Mouse (Mus musculus): ENCODE results near the gene Lrp6. TPM values are rescaled to one million over a fixed set of nuclear protein-coding genes. Genes with fewer than 3 reads are reported as not detected.
A peak's percentile ranks its signal among the peaks of the same experiment; 100 is the strongest.

The Lrp6 gene
- polyA plus RNA-seq (2015; fragmentation: Nextera tagmentation; extraction: Ambion mirVana) = 22.5 and 26.6 TPM in 2 replicates

DNA sequence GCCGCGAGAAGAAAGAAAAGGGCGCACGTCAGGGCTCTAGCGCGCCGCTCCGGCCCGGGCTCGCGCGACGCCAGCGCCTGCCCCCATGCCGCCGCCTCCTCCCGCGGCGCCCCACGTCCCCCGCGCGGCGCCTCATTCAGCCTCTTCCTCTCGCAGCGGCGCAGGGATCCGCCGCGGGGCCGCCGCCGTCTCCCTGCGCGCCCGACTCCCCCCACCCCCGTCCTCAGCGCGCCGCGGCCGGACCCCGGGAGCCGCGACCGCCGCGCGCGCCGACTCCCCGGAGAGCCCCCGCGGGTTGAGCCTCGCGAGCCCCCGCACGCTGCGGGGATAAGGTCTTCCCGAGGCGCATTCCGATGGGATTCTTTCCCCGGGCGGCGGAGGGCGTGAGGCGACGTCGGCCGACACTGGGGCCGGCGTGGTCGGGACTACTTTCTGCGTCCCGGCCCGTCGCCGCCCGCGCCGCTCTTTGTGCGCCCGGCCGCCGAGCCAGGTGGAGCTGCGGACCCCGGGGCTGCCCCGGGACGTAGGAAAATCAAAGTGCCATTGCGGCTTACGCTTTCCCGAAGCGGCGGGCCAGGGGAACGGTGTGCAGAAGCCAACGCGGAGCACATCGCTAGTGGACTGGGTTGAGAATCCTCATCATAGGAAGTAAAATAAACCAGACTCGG is at the start of gene Lrp6:
Gene Lrp6, minus strand, starts transcription at position 148 of the 668 bp plus-strand sequence.
- peak; percentile 95 for ATAC-seq
- peaks cover 23% of the 10 kb centered on the region for H3K4me1 ChIP-seq
- peak within 1 kb of the TSS; percentile 88 for H3K4me2 ChIP-seq
- H3K9me3 ChIP-seq (replicated peaks) = no peaks in the 10 kb centered on the region
- WGBS = under 1% methylated on average over 94 of the region's 99 CpGs
- H3K27me3 ChIP-seq = no peaks in the 10 kb centered on the region
- peak within 1 kb of the TSS; percentile 96 for H3K4me3 ChIP-seq
- H3K27ac ChIP-seq = peak within 1 kb of the TSS; percentile 100
- H3K36me3 ChIP-seq (ENCODE audit: poor library complexity, severe bottlenecking) = no peaks in the 10 kb centered on the region
- peak within 1 kb of the TSS; percentile 98 for H3K9ac ChIP-seq

DNA sequence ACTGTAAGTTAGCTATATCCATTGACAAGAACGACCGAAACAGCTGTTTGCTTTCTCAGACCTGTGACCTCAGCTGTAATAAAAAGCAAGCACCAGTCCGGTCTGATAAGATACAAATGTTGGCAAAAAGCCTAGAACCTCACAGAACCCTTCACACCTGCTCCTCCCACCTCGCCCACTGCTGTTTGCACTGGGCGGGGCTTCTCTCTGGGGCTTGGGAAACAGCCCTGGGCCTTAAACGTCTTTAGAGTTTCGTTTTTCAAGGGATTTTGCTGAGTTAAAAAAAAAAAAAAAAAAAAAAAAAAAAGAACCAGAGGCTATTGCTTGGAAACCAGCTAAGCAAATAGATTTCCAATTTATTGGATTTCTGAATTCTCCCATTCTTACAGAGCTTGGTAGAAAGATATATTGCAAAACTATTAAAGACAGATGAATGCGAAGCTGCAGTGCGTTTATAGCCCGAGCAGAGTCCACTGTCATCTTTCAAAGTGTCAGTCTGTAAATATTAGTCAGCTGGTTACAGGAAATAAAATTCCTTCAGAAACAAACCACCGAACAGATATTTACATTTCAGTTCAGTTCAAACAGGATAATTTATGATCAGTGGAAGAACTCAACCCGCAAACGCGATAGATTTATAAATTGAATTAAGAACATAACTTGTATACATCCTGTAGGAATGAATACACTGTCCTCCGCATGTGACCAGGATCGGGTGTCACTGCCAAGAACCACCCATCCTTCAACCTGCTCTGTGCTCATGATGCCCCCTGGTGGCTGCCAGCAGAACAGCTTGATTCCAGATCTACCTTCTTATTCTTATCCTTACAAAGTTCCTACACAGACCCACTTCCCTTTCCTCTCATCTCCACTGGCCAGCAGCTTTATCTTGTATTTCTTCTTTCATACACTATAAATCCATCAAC is 48.2 kb upstream of the Lrp6 start:
- peak; percentile 69 for ATAC-seq
- Histone ChIP-seq H3K27me3 (no peaks in the 10 kb centered on the region), H3K9me3 (replicated peaks) (no peaks in the 10 kb centered on the region), H3K9ac (no peak overlapping the region), H3K4me3 (no peak overlapping the region), H3K36me3 (ENCODE audit: poor library complexity, severe bottlenecking) (no peaks in the 10 kb centered on the region), H3K4me1 (0 out of 2 replicates have a peak, but pooled peaks cover 3% of the 10 kb centered on the region), H3K4me2 (no peak overlapping the region), H3K27ac (no peak overlapping the region)
- WGBS = 25% methylated on average over 16 of the region's 16 CpGs

DNA sequence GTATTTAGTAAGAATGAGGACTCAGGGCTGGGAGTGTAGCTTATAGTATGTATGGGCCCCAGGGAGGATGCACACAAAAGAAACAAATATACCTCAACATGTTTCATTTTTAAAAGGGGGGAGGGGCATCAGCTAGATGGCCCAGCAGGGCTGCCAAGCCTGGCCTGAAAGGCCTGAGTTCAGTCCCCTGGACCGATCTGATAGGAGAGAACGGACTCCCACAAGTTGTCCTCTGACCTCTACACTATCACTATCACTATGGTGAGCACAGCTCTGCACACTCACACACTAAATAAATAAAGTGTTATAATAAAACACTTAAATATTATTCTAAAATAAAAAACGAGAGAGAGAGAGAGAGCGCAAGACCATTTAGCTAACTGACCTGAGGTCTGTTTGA is 47.6 kb upstream of the Lrp6 start:
- no peaks in the 10 kb centered on the region for H3K27me3 ChIP-seq
- 0 out of 2 replicates have a peak, but pooled peaks cover 3% of the 10 kb centered on the region for H3K4me1 ChIP-seq
- WGBS = 86% methylated on average over 4 of the region's 4 CpGs
- no peaks in the 10 kb centered on the region for H3K9me3 ChIP-seq (replicated peaks)
- no peak overlapping the region for H3K27ac ChIP-seq
- H3K9ac ChIP-seq = no peak overlapping the region
- H3K4me2 ChIP-seq = no peak overlapping the region
- no peaks in the 10 kb centered on the region for H3K36me3 ChIP-seq (ENCODE audit: poor library complexity, severe bottlenecking)
- H3K4me3 ChIP-seq = no peak overlapping the region
- ATAC-seq = no peak

DNA sequence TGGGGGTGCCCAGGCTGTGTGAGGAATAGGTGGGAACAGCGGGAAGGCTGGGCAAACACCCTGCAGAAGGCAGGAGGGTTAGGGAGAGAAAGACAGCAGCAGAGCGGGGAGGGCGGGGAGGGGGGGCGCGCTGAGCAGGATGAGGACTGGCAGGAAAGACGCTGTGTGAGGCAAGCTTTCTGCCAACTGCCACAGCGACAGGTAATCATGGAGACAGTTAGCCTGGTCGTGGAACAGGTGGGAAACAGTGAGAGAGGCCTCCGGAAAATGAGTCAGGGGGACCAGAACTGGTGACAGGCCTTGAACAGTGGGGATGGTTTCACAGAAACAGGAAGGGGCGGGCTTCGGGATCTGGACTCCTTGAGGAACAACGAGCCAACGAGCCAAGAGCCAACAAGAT is 45.1 kb upstream of the Lrp6 start:
- no peak for ATAC-seq
- Histone ChIP-seq H3K9me3 (replicated peaks) (no peaks in the 10 kb centered on the region), H3K36me3 (ENCODE audit: poor library complexity, severe bottlenecking) (no peaks in the 10 kb centered on the region), H3K4me3 (no peak overlapping the region), H3K4me1 (0 out of 2 replicates have a peak, but pooled peaks cover 3% of the 10 kb centered on the region), H3K4me2 (no peak overlapping the region), H3K27ac (no peak overlapping the region), H3K9ac (no peak overlapping the region), H3K27me3 (no peaks in the 10 kb centered on the region)
- 72% methylated on average over 13 of the region's 13 CpGs for WGBS

DNA sequence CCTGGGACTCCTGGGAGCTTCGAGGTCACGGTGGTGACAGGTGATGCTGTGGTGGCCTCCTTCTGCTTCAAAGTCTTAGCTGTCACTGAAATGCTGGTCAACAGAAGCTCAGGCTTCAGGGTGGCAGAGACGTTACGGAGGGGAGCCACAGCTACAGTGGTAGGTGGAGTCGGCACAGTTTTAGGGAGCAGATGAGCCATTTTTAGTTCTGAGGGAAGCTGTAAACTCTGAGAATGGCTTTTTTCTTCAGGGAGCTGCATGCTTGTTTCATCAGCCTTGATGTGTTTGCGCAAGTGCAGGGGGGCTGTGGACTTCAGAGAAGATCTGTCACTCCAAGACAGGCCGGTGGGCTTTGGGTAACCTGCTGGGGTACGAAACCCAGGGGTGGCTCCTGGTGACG is 43.6 kb upstream of the Lrp6 start:
- no peak for ATAC-seq
- no peak overlapping the region for H3K27ac ChIP-seq

DNA sequence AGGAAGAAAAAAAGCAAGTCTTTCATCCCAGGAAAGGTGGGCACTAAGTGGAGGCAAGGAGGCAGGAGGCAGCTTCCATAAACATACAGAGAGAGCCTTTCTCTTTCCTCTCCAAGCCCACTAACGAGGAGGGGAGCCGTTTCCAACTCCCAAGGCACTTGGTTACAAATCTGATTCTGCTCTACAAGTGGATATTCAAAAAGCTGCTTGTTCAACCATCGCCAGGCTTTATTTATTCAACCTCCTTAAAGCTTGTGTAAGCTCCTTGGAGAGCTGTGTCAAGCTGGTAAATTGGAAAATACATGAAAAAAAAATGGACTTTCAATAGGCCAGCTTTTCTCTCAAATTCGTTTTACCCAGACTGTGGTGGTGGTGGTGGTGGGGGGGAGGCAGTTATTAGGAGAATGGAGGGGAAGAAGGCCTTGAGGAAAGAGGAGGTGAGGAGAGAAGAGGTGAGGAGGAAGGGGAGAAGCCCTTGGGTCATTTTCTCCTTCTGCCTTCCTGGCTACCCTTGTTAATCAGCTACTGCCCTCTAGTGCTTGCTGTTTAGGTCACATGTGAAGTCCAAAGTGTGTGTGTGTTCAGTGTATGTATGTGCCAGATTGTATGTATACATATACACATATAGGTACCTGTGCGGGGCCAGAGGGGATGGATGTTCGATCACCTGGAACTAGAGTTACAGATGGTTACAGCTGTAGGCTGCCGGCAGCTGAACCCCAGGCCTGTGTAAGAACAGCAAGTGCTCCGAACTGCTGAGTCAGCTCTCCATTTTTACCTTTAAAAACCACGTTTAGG is 40.4 kb upstream of the Lrp6 start:
- Histone ChIP-seq H3K4me2 (no peak overlapping the region), H3K4me3 (no peak overlapping the region), H3K36me3 (ENCODE audit: poor library complexity, severe bottlenecking) (no peaks in the 10 kb centered on the region), H3K9ac (no peak overlapping the region), H3K4me1 (no peaks in the 10 kb centered on the region), H3K9me3 (replicated peaks) (no peaks in the 10 kb centered on the region), H3K27ac (no peak overlapping the region), H3K27me3 (no peaks in the 10 kb centered on the region)
- ATAC-seq = peak; percentile 68; the same call in 1 of the 2 replicates
- 54% methylated on average over 9 of the region's 9 CpGs for WGBS

More for the DNA sequence above, 43.6 kb upstream of the Lrp6 start:
- 91% methylated on average over 9 of the region's 9 CpGs for WGBS
- no peaks in the 10 kb centered on the region for H3K27me3 ChIP-seq
- 0 out of 2 replicates have a peak, but pooled peaks cover 3% of the 10 kb centered on the region for H3K4me1 ChIP-seq
- no peaks in the 10 kb centered on the region for H3K9me3 ChIP-seq (replicated peaks)
- H3K9ac ChIP-seq = no peak overlapping the region
- H3K36me3 ChIP-seq (ENCODE audit: poor library complexity, severe bottlenecking) = no peaks in the 10 kb centered on the region
- H3K4me3 ChIP-seq = no peak overlapping the region
- no peak overlapping the region for H3K4me2 ChIP-seq

DNA sequence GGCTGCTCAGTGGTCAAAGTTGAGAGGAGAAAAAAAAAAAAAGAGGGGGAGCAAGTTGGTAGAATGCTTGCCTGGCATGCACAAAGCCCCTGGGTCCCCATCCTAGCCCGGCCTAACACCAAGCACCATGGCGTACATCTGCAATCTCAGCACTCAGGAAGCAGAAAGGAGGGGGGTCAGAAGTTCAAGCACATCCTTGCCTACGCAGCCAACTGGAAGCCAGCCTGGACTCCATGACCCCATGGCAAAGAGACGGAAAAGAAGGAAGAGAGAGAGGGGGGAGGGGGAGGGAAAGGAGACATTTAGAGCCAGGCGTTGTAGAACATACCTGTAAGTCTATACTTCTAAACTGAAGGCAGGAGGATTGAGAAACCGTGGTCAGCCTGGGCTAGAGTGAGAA is 39.8 kb upstream of the Lrp6 start:
- Histone ChIP-seq H3K9ac (no peak overlapping the region), H3K4me3 (no peak overlapping the region), H3K27ac (no peak overlapping the region), H3K4me2 (no peak overlapping the region), H3K9me3 (replicated peaks) (no peaks in the 10 kb centered on the region), H3K36me3 (ENCODE audit: poor library complexity, severe bottlenecking) (no peaks in the 10 kb centered on the region), H3K4me1 (no peaks in the 10 kb centered on the region), H3K27me3 (no peaks in the 10 kb centered on the region)
- no peak for ATAC-seq
- 65% methylated on average over 6 of the region's 6 CpGs for WGBS

DNA sequence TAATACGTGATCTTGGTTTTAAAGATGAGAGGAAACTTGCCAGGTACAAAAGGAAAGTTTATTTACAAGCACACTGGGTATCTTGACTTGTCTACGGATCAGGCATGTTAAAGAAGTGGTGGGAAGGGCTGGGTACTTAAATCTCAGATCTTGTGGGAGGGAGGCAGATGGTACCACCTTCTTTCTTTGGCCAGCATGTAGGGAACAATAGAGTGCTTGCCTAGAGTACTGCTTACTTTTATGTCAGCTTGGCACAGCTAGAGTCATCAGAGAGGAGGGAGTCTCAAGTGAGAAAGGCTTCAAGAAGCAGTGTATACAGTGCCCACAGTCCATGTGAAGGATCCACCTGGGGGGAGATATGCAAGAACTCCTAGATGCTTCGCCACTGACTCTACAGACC is 38.4 kb upstream of the Lrp6 start:
- Histone ChIP-seq H3K4me1 (no peaks in the 10 kb centered on the region), H3K36me3 (ENCODE audit: poor library complexity, severe bottlenecking) (no peaks in the 10 kb centered on the region), H3K4me3 (no peak overlapping the region), H3K27ac (no peak overlapping the region), H3K4me2 (no peak overlapping the region), H3K27me3 (no peaks in the 10 kb centered on the region), H3K9ac (no peak overlapping the region), H3K9me3 (replicated peaks) (no peaks in the 10 kb centered on the region)
- 96% methylated on average over 3 of the region's 3 CpGs for WGBS
- ATAC-seq = no peak

DNA sequence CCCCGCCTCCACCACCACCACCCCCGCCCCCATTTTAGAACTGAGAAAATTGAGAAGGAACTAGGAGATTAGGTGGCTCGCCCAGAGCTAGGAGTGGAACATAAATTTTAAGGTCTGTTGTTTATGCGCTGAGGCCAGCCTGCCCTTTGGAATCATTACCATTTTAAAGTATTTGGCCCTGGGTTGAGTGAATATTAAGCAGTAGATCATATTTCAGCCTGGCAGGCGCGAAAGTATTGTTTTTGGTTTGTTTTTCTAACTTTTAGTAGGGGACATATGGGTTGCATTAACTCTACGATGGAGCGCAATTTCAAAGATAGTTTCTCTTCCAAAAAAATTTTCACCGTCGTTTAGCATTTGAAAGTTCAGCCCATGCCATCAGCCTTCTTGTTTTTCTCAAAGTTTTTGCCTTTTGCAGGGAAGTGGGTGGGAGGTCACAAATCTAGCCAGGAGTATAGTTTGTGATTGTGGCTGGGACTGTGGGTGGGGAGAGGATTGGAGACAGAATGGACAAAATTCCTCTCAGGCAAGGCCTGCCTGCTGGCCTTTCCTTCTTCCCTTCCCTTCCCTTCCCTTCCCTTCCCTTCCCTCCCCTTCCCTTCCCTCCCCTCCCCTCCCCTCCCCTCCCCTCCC is 35.7 kb upstream of the Lrp6 start:
- Histone ChIP-seq H3K9me3 (replicated peaks) (no peaks in the 10 kb centered on the region), H3K4me1 (no peaks in the 10 kb centered on the region), H3K4me3 (no peak overlapping the region), H3K27ac (no peak overlapping the region), H3K36me3 (ENCODE audit: poor library complexity, severe bottlenecking) (no peaks in the 10 kb centered on the region), H3K27me3 (no peaks in the 10 kb centered on the region), H3K4me2 (no peak overlapping the region), H3K9ac (no peak overlapping the region)
- ATAC-seq = no peak
- WGBS = 66% methylated on average over 10 of the region's 10 CpGs

DNA sequence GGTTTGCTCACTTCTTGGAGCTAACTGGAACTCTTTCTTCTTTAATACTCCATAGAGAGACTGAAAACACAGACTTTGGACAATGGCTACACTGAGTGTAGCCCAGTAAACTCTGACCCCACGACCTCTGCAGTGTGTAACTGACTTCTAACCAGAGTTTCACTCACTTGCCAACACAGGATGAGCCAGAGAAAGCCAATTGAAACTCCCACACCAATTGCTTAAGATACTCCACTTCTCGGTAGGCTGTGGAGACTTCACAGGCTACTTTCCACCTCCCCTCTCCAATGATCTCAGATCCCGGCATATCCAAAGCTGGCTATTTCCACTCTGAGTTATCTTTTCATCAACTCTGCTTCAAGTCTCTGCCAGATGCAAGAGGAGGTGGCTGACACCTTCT is 35.0 kb upstream of the Lrp6 start:
- no peak overlapping the region for H3K9ac ChIP-seq
- no peaks in the 10 kb centered on the region for H3K4me1 ChIP-seq
- no peaks in the 10 kb centered on the region for H3K9me3 ChIP-seq (replicated peaks)
- no peaks in the 10 kb centered on the region for H3K36me3 ChIP-seq (ENCODE audit: poor library complexity, severe bottlenecking)
- no peak overlapping the region for H3K4me2 ChIP-seq
- ATAC-seq = no peak
- no peak overlapping the region for H3K4me3 ChIP-seq
- WGBS = 66% methylated on average over 3 of the region's 3 CpGs
- no peaks in the 10 kb centered on the region for H3K27me3 ChIP-seq
- H3K27ac ChIP-seq = no peak overlapping the region

DNA sequence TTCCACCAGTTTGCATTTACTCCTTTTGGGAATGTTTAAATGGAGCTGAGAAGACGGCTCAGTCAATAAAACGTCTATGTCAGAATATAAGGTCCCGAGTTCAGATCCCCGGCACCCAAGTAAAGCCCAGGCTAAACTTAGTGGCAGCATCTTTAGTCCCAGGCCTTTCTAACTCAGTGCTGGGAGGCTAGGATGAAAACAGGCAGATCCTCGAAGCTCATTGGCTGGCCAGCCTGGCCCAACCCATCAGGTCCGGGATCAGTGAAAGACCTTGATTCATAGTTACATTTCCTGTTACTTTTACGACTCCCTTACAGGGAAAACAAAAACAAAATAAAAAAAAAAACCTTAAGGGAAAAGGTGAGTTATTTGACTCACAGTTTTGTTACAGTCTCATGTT is 34.4 kb upstream of the Lrp6 start:
- ATAC-seq = no peak
- Histone ChIP-seq H3K36me3 (ENCODE audit: poor library complexity, severe bottlenecking) (no peaks in the 10 kb centered on the region), H3K27ac (no peak overlapping the region), H3K4me3 (no peak overlapping the region), H3K27me3 (no peaks in the 10 kb centered on the region), H3K9ac (no peak overlapping the region), H3K4me2 (no peak overlapping the region), H3K4me1 (no peaks in the 10 kb centered on the region), H3K9me3 (replicated peaks) (no peaks in the 10 kb centered on the region)
- WGBS = 60% methylated on average over 7 of the region's 7 CpGs
